Mouse (Mus musculus) adrenal gland, postnatal 36 days (tissue): ENCODE data around the gene Alg11. TPM values are rescaled to one million over a fixed set of nuclear protein-coding genes. Genes with fewer than 3 reads are reported as not detected.
A peak's percentile ranks its signal among the peaks of the same experiment; 100 is the strongest.

Experiments used
- DNase-seq, 2 experiments: peaks; one replicate each; pipeline ENCODE4 v3.0.0; 2021; ENCODE audit warnings: mixed read lengths in 1 of 2
- total RNA-seq, 2 experiments: library from RNA; stranded (reverse); gene quantifications; 2 replicates each; pipeline ENCODE4 v1.2.3; 2021

Gene Alg11
- total RNA-seq, 2 experiments from 2014 or later = 40.6 to 43.2 TPM

DNA sequence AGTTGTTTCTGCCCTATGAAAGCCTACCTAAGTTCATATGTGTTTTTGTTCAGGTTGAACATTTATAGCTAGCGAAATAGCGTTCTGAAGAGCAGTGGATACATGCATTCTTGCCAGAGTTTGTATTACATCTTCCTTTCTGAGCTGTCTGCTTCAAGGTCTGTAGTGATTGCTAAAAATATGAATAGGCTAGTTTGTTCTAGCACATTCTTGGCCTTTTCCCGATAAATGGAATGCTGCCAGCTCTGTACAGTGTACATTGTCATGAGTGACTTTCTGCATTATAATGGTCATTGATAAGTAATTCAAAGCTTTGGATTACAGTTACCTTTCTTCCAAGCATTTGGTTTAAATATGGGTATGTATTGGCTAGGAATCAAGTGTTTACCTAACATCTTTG, 605 bp downstream of the Alg11 start:
- DNase-seq = peak in 1 of 2 experiments; percentile 13

- no peak for DNase-seq
Measured at GRCm38 (mm10) chr8:22079313-22080007, 18.9 kb downstream of the Alg11 start.

DNA sequence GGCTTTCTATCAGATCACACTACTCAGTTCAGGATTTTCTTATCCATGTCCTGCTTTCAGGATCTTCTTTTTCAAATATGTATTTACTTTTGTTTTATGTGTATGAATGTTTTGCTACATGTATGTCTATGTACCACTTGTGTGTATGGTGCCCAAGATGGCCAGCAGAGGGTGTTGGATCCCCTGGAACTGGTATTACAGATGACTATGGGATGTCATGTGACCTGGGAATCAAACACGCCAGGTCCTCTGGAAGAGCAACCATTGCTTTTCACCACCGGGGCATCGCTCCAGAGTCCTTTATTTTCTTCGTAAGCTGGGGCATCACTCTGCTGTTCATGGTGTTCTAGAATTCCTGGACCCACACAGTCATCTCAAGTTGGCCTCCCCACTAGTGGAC, 28.7 kb downstream of the Alg11 start:
- DNase-seq = no peak

DNA sequence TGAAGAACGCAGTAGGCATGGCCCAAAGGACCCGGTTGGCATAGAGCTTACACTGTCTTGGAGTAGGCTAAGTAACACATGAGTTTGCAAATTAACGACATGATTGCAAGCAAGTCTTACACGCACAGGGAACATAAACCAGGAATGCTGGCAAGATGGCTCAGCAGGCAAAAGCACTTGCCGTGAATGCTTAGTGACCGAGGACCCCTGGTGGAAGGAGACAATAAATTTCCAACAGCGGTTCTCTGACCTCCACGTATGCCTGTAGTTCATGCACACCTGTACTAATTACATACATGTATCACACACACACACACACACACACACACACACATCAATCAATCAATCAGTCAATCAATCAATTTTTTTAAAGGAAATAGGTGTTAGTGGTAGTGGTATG, 31.0 kb downstream of the Alg11 start:
- peak; percentile 17 to 35 for DNase-seq

- no peak for DNase-seq
Measured at GRCm38 (mm10) chr8:22107020-22107419, 46.5 kb downstream of the Alg11 start.

Other genes with a start within 250 kb of the Alg11 start
- not detected for gene Defb50, start 237.2 kb upstream of the Alg11 start, total RNA-seq
- gene Defb2, start 220.8 kb upstream of the Alg11 start, total RNA-seq = not detected
- gene Defb10, start 201.8 kb upstream of the Alg11 start, total RNA-seq = not detected
- gene Defb9, start 175.3 kb upstream of the Alg11 start, total RNA-seq = not detected
- gene Defb11, start 154.3 kb upstream of the Alg11 start, total RNA-seq = not detected
- gene Defb15, start 128.0 kb upstream of the Alg11 start, total RNA-seq = not detected
- not detected for gene Defb35, start 122.4 kb upstream of the Alg11 start, total RNA-seq
- not detected for gene Defb13, start 114.0 kb upstream of the Alg11 start, total RNA-seq
- gene Fam90a1a, start 102.0 kb upstream of the Alg11 start, total RNA-seq = not detected
- gene Ccdc70, start 90.9 kb upstream of the Alg11 start, total RNA-seq = not detected
- 1 to 10 TPM in 1 of 2 experiments, under 1 TPM in 1; 0.76 to 1.4 TPM for gene Atp7b, start 416 bp upstream of the Alg11 start, total RNA-seq
- gene Nek5, start 64.3 kb downstream of the Alg11 start, total RNA-seq = 1 to 10 TPM; 5.9 to 7.4 TPM
- 1 to 10 TPM; 4.6 to 4.9 TPM for gene Nek3, start 105.7 kb downstream of the Alg11 start, total RNA-seq
- 1 to 10 TPM; 5.2 to 5.6 TPM for gene Ckap2, start 125.1 kb downstream of the Alg11 start, total RNA-seq
- gene Vps36, start 132.1 kb downstream of the Alg11 start, total RNA-seq = 10 to 100 TPM; 37.5 to 40.4 TPM
- gene Thsd1, start 166.6 kb downstream of the Alg11 start, total RNA-seq = 1 to 10 TPM; 2.8 to 3.2 TPM
- gene Tpte, start 222.7 kb downstream of the Alg11 start, total RNA-seq = not detected